Mouse (Mus musculus) myocyte (in vitro differentiated cells): ENCODE results near the gene Gdpd3.

Experiments used
- E2F4 ChIP-seq: IDR thresholded peaks from one replicate; pipeline ENCODE4 v1.6.1; 2011; ENCODE audit warnings: mild to moderate bottlenecking, control low read depth, moderate library complexity; ENCODE audit not compliant: insufficient read depth
- MAX ChIP-seq: IDR thresholded peaks from one replicate; pipeline ENCODE4 v1.6.1; 2011; ENCODE audit warnings: low read depth, mild to moderate bottlenecking, control low read depth
- MYOD1 ChIP-seq, 3 experiments: IDR thresholded peaks; one replicate each; pipeline ENCODE4 v1.6.1; 2011; ENCODE audit warnings: control low read depth in 2 of 3, low read depth in 2 of 3, mild to moderate bottlenecking in 2 of 3, moderate library complexity in 1 of 3; ENCODE audit not compliant: insufficient read length in 2 of 3, control insufficient read depth in 1 of 3
- MYOG ChIP-seq, 3 experiments: IDR thresholded peaks; one replicate each; pipeline ENCODE4 v1.6.1; 2011; ENCODE audit warnings: control low read depth in 2 of 3, low read depth in 2 of 3, mild to moderate bottlenecking in 2 of 3; ENCODE audit not compliant: insufficient read length in 2 of 3, control insufficient read depth in 1 of 3, insufficient read depth in 1 of 3
- POLR2A ChIP-seq: IDR thresholded peaks from one replicate; pipeline ENCODE4 v1.6.1; 2011; ENCODE audit warnings: low read depth, mild to moderate bottlenecking, control low read depth, moderate library complexity; ENCODE audit not compliant: insufficient read length
- REST ChIP-seq: IDR thresholded peaks from one replicate; pipeline ENCODE4 v1.6.1; 2011; ENCODE audit warnings: mild to moderate bottlenecking, control low read depth, moderate library complexity; ENCODE audit not compliant: insufficient read depth, insufficient read length
- SRF ChIP-seq: IDR thresholded peaks from one replicate; pipeline ENCODE4 v1.6.1; 2011; ENCODE audit warnings: low read depth; ENCODE audit not compliant: control insufficient read depth, insufficient read length
- TCF12 ChIP-seq: IDR thresholded peaks from one replicate; pipeline ENCODE4 v1.6.1; 2011; ENCODE audit warnings: mild to moderate bottlenecking, control low read depth; ENCODE audit not compliant: poor library complexity, insufficient read depth, severe bottlenecking
- USF1 ChIP-seq: IDR thresholded peaks from one replicate; pipeline ENCODE4 v1.6.1; 2011; ENCODE audit warnings: low read depth, mild to moderate bottlenecking, control low read depth, moderate library complexity

DNA sequence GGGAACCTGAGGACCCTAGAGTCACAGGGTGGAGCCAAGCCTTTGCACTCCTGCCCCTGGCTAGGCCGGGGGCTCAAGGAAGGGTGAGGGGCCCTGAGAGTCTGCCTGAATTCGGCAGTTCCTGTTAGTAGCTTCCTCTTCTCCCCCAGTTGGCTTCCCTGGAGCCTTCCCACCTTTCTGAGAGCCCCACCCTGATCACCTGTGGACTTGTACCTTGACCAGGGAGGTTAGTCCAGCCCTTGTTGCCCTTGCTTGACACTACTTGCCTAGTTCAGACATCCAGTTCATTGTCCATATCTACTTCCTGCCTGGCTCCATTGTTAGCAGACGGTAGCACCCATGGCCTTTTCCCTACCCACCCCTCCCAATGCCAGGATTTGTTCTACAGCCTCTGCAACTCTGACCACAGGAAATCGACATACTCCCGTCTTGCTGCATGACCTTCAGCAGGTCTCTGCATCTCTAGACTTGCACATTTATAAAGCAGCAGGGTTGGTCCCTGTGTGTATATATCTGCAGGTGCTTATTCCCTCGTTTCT, 4.5 kb upstream of the Gdpd3 start:
- TF ChIP-seq POLR2A (no peak), USF1 (no peak), MYOD1 (IDR thresholded peaks at IDR 0.05; ENCODE audit: control insufficient read depth in 1 of 3, insufficient read length in 2 of 3, low read depth in 2 of 3) (no peak), MAX (no peak), TCF12 (no peak), SRF (no peak), MYOG (IDR thresholded peaks at IDR 0.05; ENCODE audit: control insufficient read depth in 1 of 3, insufficient read depth in 1 of 3, insufficient read length in 2 of 3, low read depth in 2 of 3) (no peak), E2F4 (no peak), REST (no peak)
